8 mouse cellular contexts compared by ENCODE assay signal in genomic region chrX:71051361-71052114, GRCm38 (mm10). TPM values are rescaled to one million over a fixed set of nuclear protein-coding genes. Genes with fewer than 3 reads are reported as not detected.
DNase-seq lines count a peak whose midpoint lies in the region; ATAC-seq and TF ChIP-seq lines count a peak whose summit lies in the region.

No protein-coding gene starts in this region.

- H3K9ac ChIP-seq in forebrain, embryonic 15.5 days (replicated peaks): peak overlapping the region; percentile 62
- H3K9ac ChIP-seq in hindbrain, embryonic 14.5 days: peak overlapping the region; percentile 63
- H3K9ac ChIP-seq in midbrain, postnatal 0 days (replicated peaks; ENCODE audit: low read length, poor library complexity, severe bottlenecking): peak overlapping the region; percentile 62

- peak overlapping the region; percentile 85 for H3K4me2 ChIP-seq in forebrain, embryonic 15.5 days (replicated peaks)
- H3K4me2 ChIP-seq in hindbrain, embryonic 14.5 days (replicated peaks): peak overlapping the region; percentile 73
- peak overlapping the region; percentile 66 for H3K4me2 ChIP-seq in midbrain, postnatal 0 days (ENCODE audit: low read depth, low read length, poor library complexity, severe bottlenecking)

- DNase-seq in gastrocnemius, postnatal 10 days: peak; percentile 8
- DNase-seq in gastrocnemius, adult 8-10 months (ENCODE audit: low spot score in 2 of 2): no peak
- DNase-seq in brain, embryonic 14.5 days (ENCODE audit: low read depth): peak; percentile 89
- peak; percentile 45 for DNase-seq in hindbrain, embryonic 14.5 days (ENCODE audit: low spot score)
- DNase-seq in limb, embryonic 10.5 days (ENCODE audit: low spot score): peak; percentile 36
- peak; percentile 53 for DNase-seq in midbrain, postnatal 0 days (ENCODE audit: low spot score)
- DNase-seq in natural killer cell, adult 2 months (ENCODE audit: low spot score in 2 of 2): no peak

- H3K36me3 ChIP-seq in forebrain, embryonic 15.5 days: no peaks in the 10 kb centered on the region
- H3K36me3 ChIP-seq in hindbrain, embryonic 14.5 days (replicated peaks; ENCODE audit: control insufficient read depth, insufficient read depth): no peaks in the 10 kb centered on the region
- H3K36me3 ChIP-seq in limb, embryonic 10.5 days: no peaks in the 10 kb centered on the region
- H3K36me3 ChIP-seq in midbrain, postnatal 0 days (ENCODE audit: insufficient read depth, low read length): no peaks in the 10 kb centered on the region

- H3K27me3 ChIP-seq in forebrain, embryonic 15.5 days: no peaks in the 10 kb centered on the region
- H3K27me3 ChIP-seq in hindbrain, embryonic 14.5 days (ENCODE audit: control insufficient read depth, insufficient read depth, low read length): no peaks in the 10 kb centered on the region
- peaks cover 100% of the 10 kb centered on the region for H3K27me3 ChIP-seq in limb, embryonic 10.5 days (ENCODE audit: low read depth, poor library complexity, severe bottlenecking)
- H3K27me3 ChIP-seq in midbrain, postnatal 0 days (ENCODE audit: insufficient read depth, low read length): no peaks in the 10 kb centered on the region

- peak; percentile 74 for ATAC-seq in forebrain, embryonic 15.5 days (replicated peaks)
- peak; percentile 73 for ATAC-seq in hindbrain, embryonic 14.5 days (ENCODE audit: low FRiP score)
- ATAC-seq in midbrain, postnatal 0 days (ENCODE audit: low FRiP score): peak; percentile 74

- H3K9me3 ChIP-seq in forebrain, embryonic 15.5 days: no peaks in the 10 kb centered on the region
- no peaks in the 10 kb centered on the region for H3K9me3 ChIP-seq in hindbrain, embryonic 14.5 days (ENCODE audit: control insufficient read depth, low read length)
- no peaks in the 10 kb centered on the region for H3K9me3 ChIP-seq in limb, embryonic 10.5 days (replicated peaks)
- no peaks in the 10 kb centered on the region for H3K9me3 ChIP-seq in midbrain, postnatal 0 days (ENCODE audit: low read length)

- peak overlapping the region; percentile 54 for H3K4me3 ChIP-seq in forebrain, embryonic 15.5 days
- H3K4me3 ChIP-seq in hindbrain, embryonic 14.5 days (replicated peaks; ENCODE audit: low read length): peak overlapping the region; percentile 56
- peak overlapping the region; percentile 52 for H3K4me3 ChIP-seq in limb, embryonic 10.5 days
- H3K4me3 ChIP-seq in midbrain, postnatal 0 days (ENCODE audit: low read depth, low read length): peak overlapping the region; percentile 51

- H3K27ac ChIP-seq in forebrain, embryonic 15.5 days (replicated peaks): peak overlapping the region; percentile 88
- peak overlapping the region; percentile 82 for H3K27ac ChIP-seq in hindbrain, embryonic 14.5 days
- H3K27ac ChIP-seq in limb, embryonic 10.5 days: peak overlapping the region; percentile 2; the same call in 1 of the 2 replicates
- peak overlapping the region; percentile 47 for H3K27ac ChIP-seq in midbrain, postnatal 0 days (ENCODE audit: low read depth, low read length)

- peaks cover 8% of the 10 kb centered on the region for H3K4me1 ChIP-seq in forebrain, embryonic 15.5 days
- H3K4me1 ChIP-seq in hindbrain, embryonic 14.5 days (replicated peaks; ENCODE audit: control insufficient read depth, insufficient read depth, low read length): no peaks in the 10 kb centered on the region; the same call in 1 of the 2 replicates
- 0 out of 2 replicates have a peak, but pooled peaks cover 3% of the 10 kb centered on the region for H3K4me1 ChIP-seq in limb, embryonic 10.5 days
- no peaks in the 10 kb centered on the region; the same call in 1 of the 2 replicates for H3K4me1 ChIP-seq in midbrain, postnatal 0 days (ENCODE audit: insufficient read depth, low read length)

- no peak for TF ChIP-seq CTCF in brain, embryonic 14.5 days (IDR thresholded peaks at IDR 0.05; ENCODE audit: borderline replicate concordance, extremely low read depth, insufficient read depth, insufficient read length)
- no peak for TF ChIP-seq CTCF in midbrain, postnatal 0 days (IDR thresholded peaks at IDR 0.05)

- TF ChIP-seq POLR2A in brain, embryonic 14.5 days (IDR thresholded peaks at IDR 0.05; ENCODE audit: borderline replicate concordance, extremely low read depth, insufficient read depth, insufficient read length, poor library complexity, severe bottlenecking): no peak

- WGBS in forebrain, embryonic 15.5 days: 22% methylated on average over 30 of the region's 30 CpGs
- WGBS in hindbrain, embryonic 14.5 days: 26% methylated on average over 23 of the region's 30 CpGs
- WGBS in limb, embryonic 10.5 days: 19% methylated on average over 25 of the region's 30 CpGs
- WGBS in midbrain, postnatal 0 days: 18% methylated on average over 26 of the region's 30 CpGs

RNA-seq across cellular contexts. Expression of gene Mamld1, which starts 1.5 kb away (rescaled TPM):
- total RNA-seq in gastrocnemius, postnatal 10 days (2021): 1 to 10 TPM; 4.6 to 5.8 TPM
- total RNA-seq in gastrocnemius, adult 8-10 months (2022): 1 to 10 TPM; 1.3 to 2.1 (median 1.6) TPM
- 6.4 and 13.2 TPM in 2 replicates for polyA plus RNA-seq in brain, embryonic 14.5 days (2012; rRNA removed)
- 4.3 and 4.7 TPM in 2 replicates for polyA plus RNA-seq in forebrain, embryonic 15.5 days (2015; fragmentation: Nextera tagmentation; extraction: Ambion mirVana)
- polyA plus RNA-seq in hindbrain, embryonic 14.5 days (2014; fragmentation: Nextera tagmentation; extraction: Ambion mirVana): 10.1 and 10.9 TPM in 2 replicates
- polyA plus RNA-seq in limb, embryonic 10.5 days (2016; fragmentation: Nextera tagmentation; extraction: Ambion mirVana): 0.29 and 0.54 TPM in 2 replicates
- total RNA-seq in midbrain, postnatal 0 days (2014; rRNA removed): 10.3 and 13.7 TPM in 2 replicates
- polyA plus RNA-seq in midbrain, postnatal 0 days (2015; fragmentation: Nextera tagmentation; extraction: Ambion mirVana): 4.6 and 5.5 TPM in 2 replicates

Comparison
In these comparisons a context has a peak if more than half of its experiments do, and no peak if none do; other contexts are left out.
1. DNase-seq: peak in gastrocnemius, postnatal 10 days (single experiment), brain, embryonic 14.5 days (single experiment), hindbrain, embryonic 14.5 days (single experiment), limb, embryonic 10.5 days (single experiment) and midbrain, postnatal 0 days (single experiment); none in gastrocnemius, adult 8-10 months (0 of 2) and natural killer cell, adult 2 months (0 of 2).
2. H3K27ac ChIP-seq: peak in every context shown above with its lines; median percentile 88 in forebrain, embryonic 15.5 days; 82 in hindbrain, embryonic 14.5 days; 47 in midbrain, postnatal 0 days; 2 in limb, embryonic 10.5 days.
3. Peak in every context shown above with its lines, with median percentiles within 50 percentile points of each other: ATAC-seq, H3K4me2 ChIP-seq, H3K4me3 ChIP-seq and H3K9ac ChIP-seq.